Mouse (Mus musculus) bone marrow, adult 2 months (tissue): ENCODE data around the gene Rbm14. TPM values are rescaled to one million over a fixed set of nuclear protein-coding genes. Genes with fewer than 3 reads are reported as not detected.
"Not testable (repeated sequence)": the region's sequence is repeated elsewhere in the genome, so short reads cannot be mapped to it uniquely, and the experiment has no call there.

Source experiments
- H3K27ac ChIP-seq: fragments of 200-500 bp; 2 replicates; pipeline ENCODE4 v1.5.1; 2012; ENCODE audit warnings: low read depth, mild to moderate bottlenecking, control low read depth, inconsistent platforms, low read length; ENCODE audit not compliant: control insufficient read depth, poor library complexity, insufficient read depth
- H3K4me1 ChIP-seq: fragments of 200-500 bp; 2 replicates; pipeline ENCODE4 v1.6.1; 2011; ENCODE audit warnings: low read length; ENCODE audit not compliant: control insufficient read depth, insufficient read depth
- H3K4me3 ChIP-seq: fragments of 200-500 bp; replicated peaks from 2 replicates; pipeline ENCODE3; 2011; ENCODE audit warnings: mild to moderate bottlenecking, low read depth, low read length, control low read depth; ENCODE audit not compliant: control insufficient read depth
- CTCF ChIP-seq: fragments of 200-500 bp; IDR thresholded peaks from 2 replicates; pipeline ENCODE4 v1.5.1; 2011; ENCODE audit warnings: low read length, control low read depth; ENCODE audit not compliant: control insufficient read depth, insufficient read depth
- POLR2A ChIP-seq: fragments of 200-500 bp; IDR thresholded peaks from 2 replicates; pipeline ENCODE4 v1.6.1; 2011; ENCODE audit warnings: low read depth, mild to moderate bottlenecking, control low read depth, low read length, borderline replicate concordance; ENCODE audit not compliant: control insufficient read depth
- WGBS: fragments of 180-500 bp; shearing (Covaris S2); methylation state at CpG from one replicate; pipeline ENCODE4 v1.1.7; 2018; 5-methylcytosine and 5-hydroxymethylcytosine counted together
- polyA plus RNA-seq: library from polyadenylated mRNA; stranded (reverse); fragments of >200 nt; gene quantifications from 2 replicates; pipeline ENCODE4 v1.2.4, GENCODE M21; 2011; ENCODE audit warnings: low replicate concordance; ENCODE audit not compliant: missing spikeins, insufficient read depth, insufficient read length

Rbm14 gene
- polyA plus RNA-seq, 1 experiment: 38.2 TPM

DNA sequence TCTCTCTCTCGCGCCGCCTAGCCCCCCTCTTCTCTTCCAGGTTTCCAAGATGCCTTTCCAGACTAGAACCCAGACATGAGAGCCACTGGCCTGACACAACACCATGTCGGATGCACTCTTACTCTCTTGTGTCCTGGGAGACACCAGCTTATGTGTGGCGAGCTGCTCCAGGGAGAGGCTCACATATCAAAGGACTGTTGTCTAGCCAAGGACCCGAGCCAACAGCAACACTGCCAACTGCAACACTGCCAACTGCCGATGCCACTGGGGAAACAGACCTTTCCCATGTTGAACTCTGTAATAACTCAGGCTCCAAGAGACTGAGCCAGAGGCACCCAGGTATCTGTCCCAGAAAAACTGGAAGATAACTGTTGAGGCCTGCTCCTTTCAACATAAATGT lies 17.7 kb upstream of the Rbm14 start:
- H3K4me1 ChIP-seq: no peaks in the 10 kb centered on the region
- TF ChIP-seq CTCF (no peak), POLR2A (no peak)
- no peak overlapping the region for H3K4me3 ChIP-seq
- no peak overlapping the region for H3K27ac ChIP-seq
- WGBS: 87% methylated on average over 7 of the region's 7 CpGs

DNA sequence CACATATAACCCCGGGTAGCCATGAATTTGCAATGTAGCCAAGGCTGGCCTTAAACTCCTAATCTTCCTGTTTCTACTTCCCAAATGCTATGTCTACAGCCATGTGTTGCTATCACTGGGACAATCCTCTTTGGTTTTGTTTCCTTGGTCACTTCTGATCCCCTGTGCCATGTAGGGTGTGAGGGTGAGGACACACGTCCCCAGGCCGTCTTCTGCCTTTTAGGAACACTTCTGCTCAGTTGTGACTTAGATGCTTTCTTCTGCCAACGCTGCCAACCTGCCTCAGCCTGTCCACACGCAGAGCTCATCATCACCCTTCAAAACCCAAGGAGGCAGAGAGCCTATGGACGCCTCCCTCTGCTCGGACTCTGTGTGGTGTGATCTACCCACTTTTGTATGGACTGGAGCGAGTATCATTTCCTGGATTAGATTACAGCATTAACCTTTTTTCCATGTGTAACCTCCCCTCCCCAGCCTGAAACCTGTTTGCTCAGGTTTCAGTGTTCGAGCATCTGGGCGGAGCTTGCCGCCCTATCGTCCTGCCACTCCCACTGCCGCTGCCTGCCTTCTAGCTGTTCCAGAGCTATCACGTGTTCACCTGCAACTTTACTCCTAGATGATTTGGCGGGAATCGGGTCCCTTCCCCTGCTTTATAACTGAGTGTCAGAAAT lies 17.1 kb upstream of the Rbm14 start:
- TF ChIP-seq POLR2A (no peak), CTCF (no peak)
- WGBS: 90% methylated on average over 16 of the region's 16 CpGs
- no peaks in the 10 kb centered on the region for H3K4me1 ChIP-seq
- H3K27ac ChIP-seq: no peak overlapping the region
- H3K4me3 ChIP-seq: no peak overlapping the region

DNA sequence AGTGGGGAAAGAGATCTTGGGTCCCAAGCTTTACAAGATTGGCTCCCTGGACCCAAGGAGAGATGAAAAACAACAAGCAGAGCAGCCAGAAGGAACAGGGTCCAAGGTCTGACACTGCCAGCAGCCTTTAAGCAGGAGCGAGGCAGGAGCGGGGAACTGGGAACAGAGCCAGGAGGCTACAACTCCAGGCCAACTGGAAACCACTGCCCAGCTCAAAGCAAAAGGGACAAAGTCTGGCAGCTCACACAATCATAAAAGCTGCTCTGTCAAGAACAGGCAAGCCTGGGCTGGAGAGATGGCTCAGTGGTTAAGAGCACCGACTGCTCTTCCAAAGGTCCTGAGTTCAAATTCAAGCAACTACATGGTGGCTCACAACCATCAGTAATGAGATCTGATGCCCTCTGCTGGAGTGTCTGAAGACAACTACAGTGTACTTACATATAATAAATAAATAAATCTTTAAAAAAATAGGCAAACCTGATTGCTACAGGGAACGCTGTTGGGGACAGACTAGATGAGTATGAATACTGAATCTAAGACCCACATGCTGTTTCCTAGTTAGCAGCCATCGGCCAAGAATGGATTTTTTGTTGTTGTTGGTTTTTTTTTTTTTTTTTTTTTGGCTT lies 9.4 kb upstream of the Rbm14 start:
- 77% methylated on average over 5 of the region's 5 CpGs for WGBS
- TF ChIP-seq POLR2A (no peak), CTCF (no peak)
- Histone ChIP-seq H3K4me1 (no peaks in the 10 kb centered on the region), H3K27ac (no peak overlapping the region), H3K4me3 (no peak overlapping the region)

DNA sequence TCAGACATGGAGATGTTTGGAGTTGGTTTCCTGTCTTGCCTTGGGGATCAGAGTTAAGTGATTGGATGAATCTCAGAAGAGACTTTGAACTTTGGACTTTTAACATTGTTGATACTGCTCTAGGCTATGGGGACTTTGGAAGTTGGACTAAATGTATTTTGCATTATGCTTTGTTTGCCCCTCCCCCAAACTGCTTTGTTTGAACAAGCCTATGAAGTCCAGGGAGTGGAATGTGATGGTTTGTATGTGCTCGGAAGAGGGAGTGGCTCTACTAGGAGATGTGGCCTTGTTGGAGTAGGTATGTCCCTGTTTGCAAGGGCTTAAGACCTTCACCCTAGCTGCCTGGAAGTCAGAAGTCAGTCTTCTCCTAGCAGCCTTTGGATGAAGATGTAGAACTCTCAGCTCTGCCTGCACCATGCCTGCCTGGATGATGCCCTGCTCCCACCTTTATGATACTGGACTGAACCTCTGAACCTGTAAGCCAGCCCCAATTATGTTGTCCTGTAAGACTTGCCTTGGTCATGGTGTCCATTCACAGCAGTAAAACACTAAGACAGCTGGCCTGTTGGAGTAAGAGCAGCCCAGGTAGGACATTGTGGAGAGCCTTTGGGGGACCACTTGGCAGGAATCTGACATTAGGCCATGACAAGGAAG lies 5.9 kb upstream of the Rbm14 start:
- 77% methylated on average over 1 of the region's 1 CpGs for WGBS
- no peaks in the 10 kb centered on the region for H3K4me1 ChIP-seq
- no peak overlapping the region for H3K27ac ChIP-seq
- no peak for TF ChIP-seq CTCF
- no peak for TF ChIP-seq POLR2A
- no peak overlapping the region for H3K4me3 ChIP-seq

DNA sequence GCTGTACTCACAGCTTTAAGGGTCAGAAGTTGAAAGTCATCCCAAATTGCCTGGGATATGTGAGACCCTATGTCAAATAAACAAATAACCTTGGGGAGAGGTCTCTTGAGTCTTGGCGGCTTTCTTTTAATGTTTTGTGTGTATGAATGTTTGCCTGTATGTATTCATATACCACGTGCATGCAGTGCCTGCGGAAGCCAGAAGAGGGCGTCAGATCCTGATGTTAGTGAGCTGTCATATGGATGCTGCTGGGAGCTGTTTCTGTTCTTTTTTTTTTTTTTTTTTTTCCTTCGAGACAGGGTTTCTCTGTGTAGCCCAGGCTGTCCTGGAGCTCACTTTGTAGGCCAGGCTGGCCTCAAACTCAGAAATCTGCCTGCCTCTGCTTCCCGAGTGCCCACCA lies 1.6 kb upstream of the Rbm14 start:
- Histone ChIP-seq H3K4me1 (no peaks in the 10 kb centered on the region; the same call in 1 of the 2 replicates), H3K27ac (no peak overlapping the region), H3K4me3 (no peak overlapping the region)
- TF ChIP-seq CTCF (peak; percentile 42; the same call in 1 of the 2 replicates), POLR2A (no peak)
- 92% methylated on average over 6 of the region's 6 CpGs for whole genome bisulfite sequencing

DNA sequence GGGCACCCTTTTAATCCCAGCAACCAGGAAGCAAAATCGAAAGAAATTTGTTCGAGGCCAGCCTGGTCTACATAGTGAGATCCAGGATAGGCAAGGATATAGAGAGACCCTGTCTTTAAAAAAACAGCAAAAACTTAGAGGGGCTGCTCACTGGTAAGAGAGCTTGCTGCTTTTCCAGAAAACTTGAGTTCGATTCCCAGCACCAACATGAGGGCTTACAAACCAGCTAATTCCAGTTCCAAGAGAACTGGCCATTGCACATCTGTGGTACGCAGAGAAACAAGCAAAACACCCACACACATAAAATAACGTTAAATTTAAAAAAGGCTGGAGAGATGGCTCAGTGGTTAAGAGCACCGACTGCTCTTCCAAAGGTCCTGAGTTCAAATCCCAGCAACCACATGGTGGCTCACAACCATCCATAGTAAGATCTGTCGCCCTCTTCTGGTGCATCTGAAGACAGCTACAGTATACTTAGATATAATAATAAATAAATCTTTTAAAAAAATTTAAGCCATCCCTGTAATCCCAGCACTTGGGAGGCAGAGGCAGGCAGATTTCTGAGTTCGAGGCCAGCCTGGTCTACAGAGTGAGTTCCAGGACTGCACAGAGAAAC lies 1.0 kb upstream of the Rbm14 start:
- 71% methylated on average over 8 of the region's 8 CpGs for WGBS
- peak overlapping the region; percentile 78 for H3K4me3 ChIP-seq
- not testable (repeated sequence) for H3K27ac ChIP-seq, H3K4me1 ChIP-seq

DNA sequence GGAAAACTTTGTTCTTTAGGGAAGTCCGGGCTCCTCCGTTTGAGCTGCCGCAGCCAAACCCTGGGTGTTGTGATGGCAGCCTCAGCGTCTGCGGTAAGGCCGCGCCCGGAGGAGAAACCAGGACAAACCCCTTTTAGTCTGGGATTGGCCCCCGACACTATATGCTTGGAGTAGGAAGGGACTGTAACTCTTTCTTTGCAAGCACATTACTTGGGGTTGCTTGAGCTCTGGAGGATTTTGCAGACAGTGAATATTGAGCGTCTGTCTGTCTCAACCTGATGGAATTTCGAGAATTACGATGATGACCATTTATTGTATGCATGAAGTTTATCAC lies 442 bp upstream of the Rbm14 start:
- TF ChIP-seq POLR2A: no peak
- TF ChIP-seq CTCF: no peak
- H3K27ac ChIP-seq: peak overlapping the region; percentile 93
- H3K4me3 ChIP-seq: peak overlapping the region; percentile 78
- WGBS: 1% methylated on average over 12 of the region's 12 CpGs
- H3K4me1 ChIP-seq: no peaks in the 10 kb centered on the region; the same call in 1 of the 2 replicates

DNA sequence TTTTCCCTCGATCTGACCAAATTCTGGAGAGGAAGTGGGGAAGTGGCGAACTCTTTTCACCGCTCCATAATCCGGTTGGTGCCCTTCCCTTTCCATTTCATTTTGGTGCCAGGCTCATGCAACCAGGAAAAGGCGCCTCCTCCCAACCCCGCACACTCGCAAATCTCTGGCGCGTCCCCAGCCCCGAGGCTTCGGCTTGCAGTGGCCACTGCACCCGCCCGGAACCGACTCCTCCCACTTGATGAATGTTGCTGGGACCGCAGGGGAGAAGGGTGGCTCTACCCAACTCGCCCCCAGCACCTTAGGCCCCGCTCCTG lies 730 bp downstream of the Rbm14 start:
- peak overlapping the region; percentile 87 for H3K27ac ChIP-seq
- no peak for TF ChIP-seq POLR2A
- H3K4me1 ChIP-seq: no peaks in the 10 kb centered on the region; the same call in 1 of the 2 replicates
- WGBS: under 1% methylated on average over 17 of the region's 17 CpGs
- peak overlapping the region; percentile 93 for H3K4me3 ChIP-seq
